Mouse (Mus musculus) midbrain, postnatal 0 days (tissue): Measurements from ENCODE around the gene 4933427D14Rik. TPM values are rescaled to one million over a fixed set of nuclear protein-coding genes. Genes with fewer than 3 reads are reported as not detected.

Experiments
- ATAC-seq: fragments of 200-750 bp; cut with Nextera tagmentation; 2 replicates; pipeline ENCODE4 v1.8.0; 2017; ENCODE audit warnings: moderate number of reproducible peaks, mild to moderate bottlenecking, moderate TSS enrichment, moderate library complexity; ENCODE audit not compliant: low FRiP score
- DNase-seq: peaks from one replicate; pipeline ENCODE4 v3.0.0-alpha.2; 2015; ENCODE audit warnings: low spot score
- H3K27ac ChIP-seq: fragments of 300-500 bp; sonication (generic); 2 replicates; pipeline ENCODE4 v1.5.1; 2014; ENCODE audit warnings: low read depth, mild to moderate bottlenecking, low read length, mixed read lengths
- H3K27me3 ChIP-seq: fragments of 300-500 bp; sonication (generic); 2 replicates; pipeline ENCODE4 v1.6.1; 2014; ENCODE audit warnings: low read length, control low read depth, mixed read lengths; ENCODE audit not compliant: insufficient read depth
- H3K36me3 ChIP-seq: fragments of 300-500 bp; sonication (generic); 2 replicates; pipeline ENCODE4 v1.6.1; 2014; ENCODE audit warnings: low read length, control low read depth, mixed read lengths; ENCODE audit not compliant: insufficient read depth
- H3K4me1 ChIP-seq: fragments of 300-500 bp; sonication (generic); 2 replicates; pipeline ENCODE4 v1.6.1; 2014; ENCODE audit warnings: mild to moderate bottlenecking, control low read depth, antibody characterized with exemption, low read length, mixed read lengths; ENCODE audit not compliant: insufficient read depth
- H3K4me2 ChIP-seq: fragments of 300-500 bp; sonication (generic); 2 replicates; pipeline ENCODE4 v1.6.1; 2014; ENCODE audit warnings: low read depth, mild to moderate bottlenecking, low read length, mixed read lengths; ENCODE audit not compliant: poor library complexity, severe bottlenecking
- H3K4me3 ChIP-seq: fragments of 300-500 bp; sonication (generic); 2 replicates; pipeline ENCODE4 v1.5.1; 2014; ENCODE audit warnings: low read depth, mild to moderate bottlenecking, low read length, moderate library complexity
- H3K9ac ChIP-seq: fragments of 300-500 bp; sonication (generic); replicated peaks from 2 replicates; pipeline ENCODE4 v1.6.1; 2014; ENCODE audit warnings: mild to moderate bottlenecking, low read length, moderate library complexity, mixed read lengths; ENCODE audit not compliant: poor library complexity, severe bottlenecking
- H3K9me3 ChIP-seq: fragments of 300-500 bp; sonication (generic); 2 replicates; pipeline ENCODE4 v1.6.1; 2016; ENCODE audit warnings: low read length, control low read depth
- CTCF ChIP-seq: IDR thresholded peaks from 2 replicates; pipeline ENCODE4 v1.5.1; 2016; ENCODE audit warnings: antibody characterized with exemption, mild to moderate bottlenecking
- WGBS: fragments of 180-500 bp; shearing (Covaris S2); extraction: QIAGEN DNeasy Blood & Tissue Kit; methylation state at CpG from one replicate; pipeline ENCODE4 v1.1.7; 2014; 5-methylcytosine and 5-hydroxymethylcytosine counted together
- polyA plus RNA-seq: library from polyadenylated mRNA; unstranded; fragments of >200 nt; fragmentation: Nextera tagmentation; extraction: Ambion mirVana; gene quantifications from 2 replicates; pipeline ENCODE4 v1.2.1, GENCODE M21; 2015
- total RNA-seq: library from RNA; depleted of rRNA; stranded (reverse); fragments of >200 nt; gene quantifications from 2 replicates; pipeline ENCODE4 v1.2.3, GENCODE M21; 2014; rRNA removed

Gene 4933427D14Rik
- total and polyA plus RNA-seq, 2 experiments from 2014 or later: 16.6 to 20.6 TPM

- Histone ChIP-seq H3K4me3 (no peak overlapping the region), H3K9me3 (no peaks in the 10 kb centered on the region), H3K4me2 (no peak overlapping the region), H3K36me3 (peaks cover 3% of the 10 kb centered on the region; the same call in 1 of the 2 replicates), H3K27ac (no peak overlapping the region), H3K9ac (no peak overlapping the region), H3K27me3 (no peaks in the 10 kb centered on the region), H3K4me1 (no peaks in the 10 kb centered on the region)
- TF ChIP-seq CTCF: no peak
- ATAC-seq (no peak), DNase-seq (no peak)
- 92% methylated on average over 6 of the region's 6 CpGs for WGBS
Measured at GRCm38 (mm10) chr11:72120354-72120753, 86.9 kb downstream of the 4933427D14Rik start.

DNA sequence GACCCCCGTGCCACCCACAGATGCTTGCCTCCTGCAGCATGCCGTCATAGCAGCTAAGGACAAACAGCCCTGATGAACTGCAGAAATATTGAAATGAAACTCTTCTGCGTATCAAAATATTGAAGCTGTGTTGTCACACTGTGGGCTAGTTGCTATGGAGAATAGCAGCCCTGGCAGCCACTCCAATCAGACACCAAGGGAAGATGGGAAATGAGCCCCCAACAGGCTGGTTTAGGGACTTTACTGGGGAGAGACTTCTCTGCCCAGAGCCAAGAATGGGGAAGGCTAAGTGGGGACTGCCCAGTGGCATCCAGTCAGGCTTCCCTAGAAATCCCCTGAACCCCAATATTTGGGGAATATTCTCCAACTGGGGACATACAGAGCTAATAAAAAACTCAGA lies 88.6 kb downstream of the 4933427D14Rik start:
- no peak overlapping the region for H3K27ac ChIP-seq
- peaks cover 3% of the 10 kb centered on the region; the same call in 1 of the 2 replicates for H3K36me3 ChIP-seq
- no peaks in the 10 kb centered on the region for H3K4me1 ChIP-seq
- H3K27me3 ChIP-seq: no peaks in the 10 kb centered on the region
- ATAC-seq: no peak
- no peak overlapping the region for H3K9ac ChIP-seq
- H3K4me2 ChIP-seq: no peak overlapping the region
- no peaks in the 10 kb centered on the region for H3K9me3 ChIP-seq
- no peak for DNase-seq
- WGBS: 93% methylated on average over 3 of the region's 3 CpGs
- TF ChIP-seq CTCF: no peak
- H3K4me3 ChIP-seq: no peak overlapping the region

GRCm38 (mm10) chr11:72113296-72113695 lies 94.0 kb downstream of the 4933427D14Rik start:
- Histone ChIP-seq H3K4me1 (no peaks in the 10 kb centered on the region), H3K4me3 (no peak overlapping the region), H3K36me3 (peaks cover 3% of the 10 kb centered on the region; the same call in 1 of the 2 replicates), H3K9me3 (no peaks in the 10 kb centered on the region), H3K9ac (no peak overlapping the region), H3K4me2 (no peak overlapping the region), H3K27me3 (no peaks in the 10 kb centered on the region), H3K27ac (no peak overlapping the region)
- no peak for ATAC-seq
- 63% methylated on average over 4 of the region's 4 CpGs for WGBS
- no peak for TF ChIP-seq CTCF
- no peak for DNase-seq

- DNase-seq: no peak
- H3K27me3 ChIP-seq: no peaks in the 10 kb centered on the region
Measured at GRCm38 (mm10) chr11:72110726-72111125, 96.5 kb downstream of the 4933427D14Rik start.

DNA sequence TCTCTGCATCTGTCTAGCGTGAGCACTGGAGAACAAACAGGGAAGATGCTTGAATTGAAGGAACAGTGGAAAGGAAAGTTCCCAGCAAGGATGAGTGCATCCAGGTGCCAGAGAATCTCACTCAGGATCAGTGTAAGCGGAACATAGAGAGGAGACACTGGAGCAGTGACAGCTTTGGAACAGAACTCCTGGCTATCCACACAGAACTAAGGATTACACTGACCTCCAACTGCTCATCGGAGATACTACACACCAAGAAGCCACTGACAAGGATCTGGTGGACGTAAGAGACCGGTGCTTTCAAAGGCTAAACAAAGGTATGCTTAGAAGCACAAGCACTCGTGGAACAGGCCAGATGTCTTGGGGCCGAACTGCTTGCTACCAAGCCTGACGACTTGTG lies 103.0 kb downstream of the 4933427D14Rik start:
- 59% methylated on average over 8 of the region's 8 CpGs for WGBS
- no peak overlapping the region for H3K27ac ChIP-seq
- no peak for ATAC-seq
- no peaks in the 10 kb centered on the region for H3K4me1 ChIP-seq
- H3K4me2 ChIP-seq: no peak overlapping the region
- H3K9me3 ChIP-seq: no peaks in the 10 kb centered on the region
- no peak for DNase-seq
- H3K4me3 ChIP-seq: no peak overlapping the region
- no peak overlapping the region for H3K9ac ChIP-seq
- TF ChIP-seq CTCF: no peak
- no peaks in the 10 kb centered on the region for H3K27me3 ChIP-seq
- no peaks in the 10 kb centered on the region for H3K36me3 ChIP-seq

More at GRCm38 (mm10) chr11:72110726-72111125, 96.5 kb downstream of the 4933427D14Rik start:
- H3K4me2 ChIP-seq: no peak overlapping the region
- H3K27ac ChIP-seq: no peak overlapping the region
- no peak for TF ChIP-seq CTCF
- no peak overlapping the region for H3K9ac ChIP-seq
- ATAC-seq: no peak
- H3K36me3 ChIP-seq: no peaks in the 10 kb centered on the region
- no peaks in the 10 kb centered on the region for H3K4me1 ChIP-seq
- H3K9me3 ChIP-seq: no peaks in the 10 kb centered on the region
- no peak overlapping the region for H3K4me3 ChIP-seq
- 57% methylated on average over 3 of the region's 3 CpGs for WGBS

Other genes with a start within 250 kb of the 4933427D14Rik start
- gene Aipl1, start 169.9 kb downstream of the 4933427D14Rik start, total RNA-seq: 0.47 and 0.55 TPM in 2 replicates
- gene Aipl1, start 169.9 kb downstream of the 4933427D14Rik start, polyA plus RNA-seq: 0.50 and 0.51 TPM in 2 replicates
- gene Pimreg, start 165.4 kb downstream of the 4933427D14Rik start, total RNA-seq: 10.2 and 10.9 TPM in 2 replicates
- 11.5 and 13.0 TPM in 2 replicates for gene Pimreg, start 165.4 kb downstream of the 4933427D14Rik start, polyA plus RNA-seq
- gene Pitpnm3, start 71.7 kb downstream of the 4933427D14Rik start, total RNA-seq: 29.6 and 33.0 TPM in 2 replicates
- 7.2 and 7.9 TPM in 2 replicates for gene Pitpnm3, start 71.7 kb downstream of the 4933427D14Rik start, polyA plus RNA-seq
- gene Gm43951, start 619 bp downstream of the 4933427D14Rik start, total RNA-seq: 2.5 and 2.6 TPM in 2 replicates
- gene Gm43951, start 619 bp downstream of the 4933427D14Rik start, polyA plus RNA-seq: 1.1 and 1.5 TPM in 2 replicates
- 54.1 and 57.7 TPM in 2 replicates for gene Txndc17, start 88 bp upstream of the 4933427D14Rik start, total RNA-seq
- 137 TPM in 2 replicates for gene Txndc17, start 88 bp upstream of the 4933427D14Rik start, polyA plus RNA-seq
- 21.4 and 26.5 TPM in 2 replicates for gene Med31, start 8.1 kb upstream of the 4933427D14Rik start, total RNA-seq
- gene Med31, start 8.1 kb upstream of the 4933427D14Rik start, polyA plus RNA-seq: 40.7 and 42.4 TPM in 2 replicates
- gene Slc13a5, start 59.8 kb upstream of the 4933427D14Rik start, total RNA-seq: 4.8 and 6.2 TPM in 2 replicates
- 4.5 and 5.9 TPM in 2 replicates for gene Slc13a5, start 59.8 kb upstream of the 4933427D14Rik start, polyA plus RNA-seq
- 0.93 and 3.9 TPM in 2 replicates for gene Xaf1, start 94.2 kb upstream of the 4933427D14Rik start, total RNA-seq
- 5.6 and 6.0 TPM in 2 replicates for gene Xaf1, start 94.2 kb upstream of the 4933427D14Rik start, polyA plus RNA-seq
- not detected in 2 replicates for gene Fbxo39, start 107.0 kb upstream of the 4933427D14Rik start, total RNA-seq
- not detected in 2 replicates for gene Fbxo39, start 107.0 kb upstream of the 4933427D14Rik start, polyA plus RNA-seq
- gene Tekt1, start 155.0 kb upstream of the 4933427D14Rik start, total RNA-seq: 6.9 and 9.8 TPM in 2 replicates
- 7.4 and 10.3 TPM in 2 replicates for gene Tekt1, start 155.0 kb upstream of the 4933427D14Rik start, polyA plus RNA-seq
- 18.0 and 18.6 TPM in 2 replicates for gene Smtnl2, start 204.3 kb upstream of the 4933427D14Rik start, total RNA-seq
- gene Smtnl2, start 204.3 kb upstream of the 4933427D14Rik start, polyA plus RNA-seq: 11.0 and 13.3 TPM in 2 replicates
- 1.4 TPM in 1 of 2 replicates, not detected in the other for gene Ggt6, start 228.1 kb upstream of the 4933427D14Rik start, total RNA-seq
- gene Ggt6, start 228.1 kb upstream of the 4933427D14Rik start, polyA plus RNA-seq: not detected in 2 replicates
- 25.9 and 30.7 TPM in 2 replicates for gene Mybbp1a, start 233.9 kb upstream of the 4933427D14Rik start, total RNA-seq
- gene Mybbp1a, start 233.9 kb upstream of the 4933427D14Rik start, polyA plus RNA-seq: 50.0 and 50.4 TPM in 2 replicates